Mouse (Mus musculus) hindbrain, embryonic 14.5 days (tissue): ENCODE measurements around the gene Itsn1. TPM values are rescaled to one million over a fixed set of nuclear protein-coding genes. Genes with fewer than 3 reads are reported as not detected.

Experiments
- ATAC-seq: fragments of 200-750 bp; cut with Nextera tagmentation; 2 replicates; pipeline ENCODE4 v1.8.0; 2017; ENCODE audit warnings: moderate number of reproducible peaks, mild to moderate bottlenecking, moderate TSS enrichment, moderate library complexity; ENCODE audit not compliant: low FRiP score
- DNase-seq: peaks from one replicate; pipeline ENCODE4 v3.0.0-alpha.2; 2015; ENCODE audit warnings: low spot score
- H3K27ac ChIP-seq: fragments of 300-500 bp; sonication (generic); 2 replicates; pipeline ENCODE4 v1.5.1; 2014; ENCODE audit warnings: mild to moderate bottlenecking, moderate library complexity
- H3K27me3 ChIP-seq: fragments of 300-500 bp; sonication (generic); 2 replicates; pipeline ENCODE4 v1.6.1; 2014; ENCODE audit warnings: mild to moderate bottlenecking, low read length, mixed read lengths; ENCODE audit not compliant: control insufficient read depth, insufficient read depth
- H3K36me3 ChIP-seq: fragments of 300-500 bp; sonication (generic); replicated peaks from 2 replicates; pipeline ENCODE4 v1.6.1; 2014; ENCODE audit not compliant: control insufficient read depth, insufficient read depth
- H3K4me1 ChIP-seq: fragments of 300-500 bp; sonication (generic); replicated peaks from 2 replicates; pipeline ENCODE4 v1.6.1; 2014; ENCODE audit warnings: antibody characterized with exemption, low read length, mixed read lengths; ENCODE audit not compliant: control insufficient read depth, insufficient read depth
- H3K4me2 ChIP-seq: fragments of 300-500 bp; sonication (generic); replicated peaks from 2 replicates; pipeline ENCODE4 v1.6.1; 2014; ENCODE audit warnings: mild to moderate bottlenecking, moderate library complexity
- H3K4me3 ChIP-seq: fragments of 300-500 bp; sonication (generic); replicated peaks from 2 replicates; pipeline ENCODE4 v1.5.1; 2014; ENCODE audit warnings: mild to moderate bottlenecking, low read length
- H3K9ac ChIP-seq: fragments of 300-500 bp; sonication (generic); 2 replicates; pipeline ENCODE4 v1.6.1; 2014
- H3K9me3 ChIP-seq: fragments of 300-500 bp; sonication (generic); 2 replicates; pipeline ENCODE4 v1.6.1; 2016; ENCODE audit warnings: low read length; ENCODE audit not compliant: control insufficient read depth
- WGBS: fragments of 180-500 bp; shearing (Covaris S2); extraction: QIAGEN DNeasy Blood & Tissue Kit; methylation state at CpG from one replicate; pipeline ENCODE4 v1.1.7; 2014; 5-methylcytosine and 5-hydroxymethylcytosine counted together
- polyA plus RNA-seq: library from polyadenylated mRNA; unstranded; fragments of >200 nt; fragmentation: Nextera tagmentation; extraction: Ambion mirVana; gene quantifications from 2 replicates; pipeline ENCODE4 v1.2.1, GENCODE M21; 2014

Itsn1 gene
- polyA plus RNA-seq, 1 experiment from 2014 or later, result 61.8 TPM

DNA sequence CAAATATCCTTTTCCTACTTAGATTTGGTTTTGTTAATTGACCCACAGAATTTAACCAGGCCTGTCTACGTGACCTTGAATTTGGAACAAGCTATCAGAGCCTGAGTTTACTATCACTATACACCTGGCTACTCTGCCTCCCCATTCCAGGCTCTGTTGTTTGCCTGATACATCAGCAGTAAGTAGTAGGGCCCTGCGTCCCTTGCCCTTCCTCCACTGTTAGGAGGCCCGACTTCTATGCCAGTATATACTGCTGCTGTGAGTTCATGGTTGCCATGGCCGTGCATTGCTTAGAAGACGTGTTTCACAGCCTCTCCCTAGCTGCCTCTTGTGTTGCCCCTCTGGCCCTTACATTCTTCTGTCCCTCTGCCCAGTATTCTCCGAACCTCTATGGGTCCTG is 42.3 kb downstream of the Itsn1 start:
- H3K27ac ChIP-seq, result peak overlapping the region; percentile 84
- no peak overlapping the region for H3K4me3 ChIP-seq
- H3K9ac ChIP-seq, result 0 out of 2 replicates have a peak overlapping the region, but pooled peaks have one; percentile 22
- H3K27me3 ChIP-seq, result no peaks in the 10 kb centered on the region
- no peaks in the 10 kb centered on the region for H3K36me3 ChIP-seq
- ATAC-seq (0 out of 2 replicates have a peak, but pooled peaks have one; percentile 36), DNase-seq (no peak)
- peaks cover 44% of the 10 kb centered on the region for H3K4me1 ChIP-seq
- no peak overlapping the region for H3K4me2 ChIP-seq
- 37% methylated on average over 6 of the region's 6 CpGs for WGBS
- H3K9me3 ChIP-seq, result no peaks in the 10 kb centered on the region

DNA sequence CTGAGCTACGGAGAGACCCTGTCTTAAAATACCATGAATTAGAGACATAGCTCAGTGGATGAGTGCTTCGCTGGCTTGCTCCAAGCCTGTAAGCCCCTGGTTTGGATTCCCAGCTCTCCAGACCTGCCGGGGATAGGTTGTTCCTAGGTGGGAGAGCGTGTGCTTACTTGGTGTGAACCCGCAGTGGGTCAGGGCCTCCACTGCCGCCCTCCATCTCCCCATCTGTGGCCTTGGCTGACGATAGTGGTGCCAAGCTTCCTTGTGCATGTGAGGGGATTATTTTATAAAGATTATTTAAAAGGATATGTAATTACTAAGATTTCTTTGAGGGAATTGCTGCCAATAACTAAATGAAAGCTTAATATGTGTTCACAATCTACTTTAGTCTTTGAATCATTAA is 43.5 kb downstream of the Itsn1 start:
- Histone ChIP-seq H3K9ac (no peak overlapping the region), H3K4me2 (no peak overlapping the region), H3K9me3 (no peaks in the 10 kb centered on the region), H3K4me1 (peaks cover 36% of the 10 kb centered on the region), H3K4me3 (no peak overlapping the region), H3K27ac (peak overlapping the region; percentile 16; the same call in 1 of the 2 replicates), H3K36me3 (no peaks in the 10 kb centered on the region), H3K27me3 (no peaks in the 10 kb centered on the region)
- no peak for DNase-seq
- no peak for ATAC-seq
- WGBS, result 68% methylated on average over 7 of the region's 7 CpGs

DNA sequence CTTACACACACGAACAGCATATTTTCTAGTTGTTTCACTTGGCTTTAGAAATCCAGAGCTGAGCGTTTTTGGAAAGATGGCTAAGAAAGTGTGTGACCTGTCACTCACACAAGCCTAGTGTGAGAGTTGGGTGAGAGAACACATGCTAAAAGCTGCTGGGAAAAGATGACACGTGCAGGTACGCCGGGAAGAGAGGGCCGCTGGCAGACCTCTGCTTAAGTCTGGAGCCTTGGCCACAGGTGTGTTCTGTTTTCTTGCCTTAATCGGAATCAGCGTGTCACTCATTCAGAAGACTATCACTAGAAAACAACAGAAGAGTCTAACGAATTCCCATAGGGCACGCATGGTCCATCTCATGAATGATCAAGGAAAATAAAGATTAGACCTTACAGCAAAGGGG is 50.5 kb downstream of the Itsn1 start:
- no peak overlapping the region for H3K9ac ChIP-seq
- peaks cover 13% of the 10 kb centered on the region for H3K36me3 ChIP-seq
- no peaks in the 10 kb centered on the region for H3K9me3 ChIP-seq
- H3K4me2 ChIP-seq, result no peak overlapping the region
- DNase-seq (no peak), ATAC-seq (no peak)
- 76% methylated on average over 10 of the region's 10 CpGs for WGBS
- H3K27ac ChIP-seq, result no peak overlapping the region
- H3K4me1 ChIP-seq, result 0 out of 2 replicates have a peak, but pooled peaks cover 3% of the 10 kb centered on the region
- H3K4me3 ChIP-seq, result no peak overlapping the region
- no peaks in the 10 kb centered on the region for H3K27me3 ChIP-seq

DNA sequence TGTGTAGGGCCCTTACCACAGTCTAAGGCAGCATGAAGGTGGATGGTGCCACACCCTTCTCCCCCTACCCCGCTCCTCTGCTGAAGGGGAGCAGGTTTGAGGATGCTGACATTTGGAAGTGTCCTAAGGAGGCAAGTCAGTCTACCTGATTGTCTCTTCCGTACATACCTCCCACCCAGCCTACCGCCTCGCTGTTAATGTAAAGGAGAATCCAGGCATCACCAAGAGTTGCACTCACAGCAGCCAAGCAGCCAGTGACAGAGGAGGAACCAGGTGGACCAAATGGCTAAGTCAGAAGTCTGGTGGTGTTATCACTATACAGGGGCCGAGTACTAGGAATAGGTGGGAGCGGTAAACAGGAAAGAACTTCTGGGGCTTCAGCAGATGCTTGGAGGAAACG is 51.1 kb downstream of the Itsn1 start:
- Histone ChIP-seq H3K27me3 (no peaks in the 10 kb centered on the region), H3K9me3 (no peaks in the 10 kb centered on the region), H3K36me3 (peaks cover 18% of the 10 kb centered on the region), H3K9ac (no peak overlapping the region), H3K4me2 (no peak overlapping the region), H3K27ac (no peak overlapping the region), H3K4me3 (no peak overlapping the region), H3K4me1 (0 out of 2 replicates have a peak, but pooled peaks cover 3% of the 10 kb centered on the region)
- no peak for ATAC-seq
- no peak for DNase-seq
- 91% methylated on average over 7 of the region's 7 CpGs for WGBS

DNA sequence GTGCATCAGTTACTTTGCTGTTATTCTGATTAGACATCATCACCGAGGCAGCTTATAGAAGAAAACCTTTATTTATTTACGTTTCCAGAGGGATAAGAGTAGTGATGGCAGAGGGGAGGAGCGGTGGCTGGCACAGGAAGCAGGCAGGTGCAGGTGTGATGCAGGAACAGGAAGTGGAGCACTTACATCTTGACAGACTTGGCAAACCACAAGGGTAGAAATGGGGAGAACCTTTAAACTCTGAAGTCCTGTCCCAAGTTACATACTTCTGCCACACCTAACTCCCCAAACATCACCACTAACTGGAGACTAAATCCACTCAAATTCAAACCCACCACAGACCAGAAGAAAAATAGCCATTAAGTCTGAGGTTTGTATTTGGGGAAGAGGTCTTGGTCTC is 51.7 kb downstream of the Itsn1 start:
- Histone ChIP-seq H3K36me3 (peaks cover 25% of the 10 kb centered on the region), H3K9me3 (no peaks in the 10 kb centered on the region), H3K9ac (no peak overlapping the region), H3K4me1 (0 out of 2 replicates have a peak, but pooled peaks cover 3% of the 10 kb centered on the region), H3K4me3 (no peak overlapping the region), H3K27me3 (no peaks in the 10 kb centered on the region), H3K27ac (no peak overlapping the region), H3K4me2 (no peak overlapping the region)
- DNase-seq (no peak), ATAC-seq (no peak)
- 94% methylated on average over 3 of the region's 3 CpGs for WGBS

DNA sequence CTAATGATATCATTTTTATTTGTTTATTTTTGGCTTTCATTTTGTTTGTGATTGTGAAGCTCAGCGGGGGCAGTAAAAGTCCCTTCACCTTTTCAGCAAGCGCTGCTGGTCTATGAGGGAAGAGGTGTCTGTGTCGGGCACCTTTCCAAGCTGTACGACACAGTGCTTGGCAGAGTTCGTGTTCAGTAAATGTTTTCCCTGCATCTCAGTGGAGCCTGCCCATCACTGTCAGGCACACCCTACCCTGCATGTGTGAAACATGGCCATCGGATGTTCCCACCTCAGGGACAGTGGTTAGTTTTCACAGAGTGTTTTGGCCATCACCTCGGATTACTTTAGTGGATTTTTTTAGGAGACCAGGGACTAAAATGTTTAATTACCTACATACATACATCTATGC is 54.1 kb downstream of the Itsn1 start:
- H3K27ac ChIP-seq, result no peak overlapping the region
- DNase-seq (no peak), ATAC-seq (no peak)
- no peak overlapping the region for H3K9ac ChIP-seq
- H3K36me3 ChIP-seq, result peaks cover 40% of the 10 kb centered on the region
- H3K4me2 ChIP-seq, result no peak overlapping the region
- H3K9me3 ChIP-seq, result no peaks in the 10 kb centered on the region
- H3K4me1 ChIP-seq, result 0 out of 2 replicates have a peak, but pooled peaks cover 8% of the 10 kb centered on the region
- H3K4me3 ChIP-seq, result no peak overlapping the region
- H3K27me3 ChIP-seq, result no peaks in the 10 kb centered on the region
- 82% methylated on average over 7 of the region's 7 CpGs for WGBS

DNA sequence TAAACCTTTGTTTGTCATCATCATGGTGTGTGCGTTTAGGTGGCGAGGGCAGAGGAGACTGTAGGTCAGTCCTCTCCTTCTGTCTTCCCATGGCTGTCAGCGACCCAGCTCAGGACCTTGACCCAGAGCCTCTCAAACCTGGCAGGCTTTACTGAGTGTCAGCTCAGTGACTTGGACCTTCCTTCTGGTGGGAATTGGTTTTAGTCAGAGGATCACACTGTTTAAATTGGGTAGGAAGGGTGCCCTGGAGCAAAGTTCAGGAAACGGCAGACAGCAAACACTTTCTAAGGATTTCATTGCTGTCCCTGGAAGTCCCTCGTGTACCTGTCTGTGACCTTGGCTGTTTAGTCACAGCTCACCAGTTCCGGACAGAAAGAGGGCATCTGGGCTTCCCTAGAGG is 55.2 kb downstream of the Itsn1 start:
- Histone ChIP-seq H3K36me3 (peaks cover 45% of the 10 kb centered on the region), H3K9ac (no peak overlapping the region), H3K4me3 (no peak overlapping the region), H3K4me2 (no peak overlapping the region), H3K4me1 (0 out of 2 replicates have a peak, but pooled peaks cover 8% of the 10 kb centered on the region), H3K9me3 (no peaks in the 10 kb centered on the region), H3K27me3 (no peaks in the 10 kb centered on the region), H3K27ac (no peak overlapping the region)
- ATAC-seq, result no peak
- DNase-seq, result no peak
- WGBS, result 81% methylated on average over 6 of the region's 6 CpGs

DNA sequence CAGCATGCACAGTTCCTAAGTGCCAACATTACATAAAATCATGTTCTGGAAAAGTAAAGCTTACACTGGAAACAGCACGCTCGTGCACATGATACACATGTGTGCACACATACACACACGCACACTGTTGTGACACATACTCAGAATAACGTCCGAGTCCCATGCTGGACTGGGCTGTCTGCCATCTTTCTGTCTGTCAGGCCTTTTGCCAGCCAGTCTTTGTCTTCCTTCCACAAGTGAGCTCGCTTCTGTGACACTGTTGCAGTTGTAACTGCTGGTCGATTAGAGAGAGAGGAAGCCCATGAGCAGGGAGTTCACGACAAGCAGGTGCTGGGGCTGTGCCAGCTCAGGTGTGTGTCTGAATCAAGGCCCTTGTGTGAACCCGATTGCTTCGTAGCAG is 57.3 kb downstream of the Itsn1 start:
- peaks cover 45% of the 10 kb centered on the region for H3K36me3 ChIP-seq
- no peak overlapping the region for H3K4me2 ChIP-seq
- H3K4me3 ChIP-seq, result no peak overlapping the region
- peak overlapping the region; percentile 38; the same call in 1 of the 2 replicates for H3K27ac ChIP-seq
- no peak overlapping the region for H3K9ac ChIP-seq
- no peaks in the 10 kb centered on the region for H3K27me3 ChIP-seq
- DNase-seq, result peak; percentile 71
- peak; percentile 55; the same call in 1 of the 2 replicates for ATAC-seq
- no peaks in the 10 kb centered on the region for H3K9me3 ChIP-seq
- 0 out of 2 replicates have a peak, but pooled peaks cover 4% of the 10 kb centered on the region for H3K4me1 ChIP-seq
- 67% methylated on average over 10 of the region's 10 CpGs for WGBS

DNA sequence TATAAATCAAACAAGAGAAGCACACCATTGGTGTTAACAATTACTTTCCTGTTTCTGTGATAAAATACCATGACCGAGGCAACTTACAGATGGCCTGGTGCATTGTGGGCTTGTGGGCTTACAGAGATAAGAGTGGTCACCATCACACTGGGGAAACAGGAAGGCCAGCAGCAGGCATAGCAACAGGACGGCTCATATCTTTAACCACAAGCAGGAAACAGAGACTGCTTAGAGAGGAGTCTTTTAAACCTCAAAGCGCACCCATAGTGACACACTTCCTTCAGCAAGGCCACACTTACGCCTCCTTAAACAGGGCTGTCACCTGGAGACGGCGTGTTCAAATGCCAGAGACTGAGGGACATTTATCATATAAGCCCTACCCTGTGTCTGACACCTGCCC is 60.6 kb downstream of the Itsn1 start:
- H3K36me3 ChIP-seq, result peaks cover 46% of the 10 kb centered on the region
- DNase-seq (no peak), ATAC-seq (no peak)
- H3K9ac ChIP-seq, result no peak overlapping the region
- H3K27ac ChIP-seq, result no peak overlapping the region
- H3K4me3 ChIP-seq, result no peak overlapping the region
- H3K9me3 ChIP-seq, result no peaks in the 10 kb centered on the region
- 0 out of 2 replicates have a peak, but pooled peaks cover 4% of the 10 kb centered on the region for H3K4me1 ChIP-seq
- 79% methylated on average over 6 of the region's 6 CpGs for WGBS
- H3K27me3 ChIP-seq, result no peaks in the 10 kb centered on the region
- H3K4me2 ChIP-seq, result no peak overlapping the region
